Mouse (Mus musculus) stomach, postnatal 0 days (tissue): ENCODE measurements at regions not wholly inside any gene's neighbourhood (a gene's known extent, or its start where the extent isn't known, plus 50 kb on each side); places are given as distances from the start of the nearest gene placed in this dataset.
A peak's percentile ranks its signal among the peaks of the same experiment; 100 is the strongest.

Experiments used
- ATAC-seq: fragments of 200-750 bp; cut with Nextera tagmentation; 2 replicates; pipeline ENCODE4 v1.8.0; 2017; ENCODE audit not compliant: low FRiP score, low TSS enrichment
- DNase-seq: peaks from one replicate; pipeline ENCODE4 v3.0.0-alpha.2; 2016; ENCODE audit warnings: low spot score
- H3K27ac ChIP-seq: fragments of 300-500 bp; sonication (generic); replicated peaks from 2 replicates; pipeline ENCODE4 v1.5.1; 2014; ENCODE audit warnings: mild to moderate bottlenecking, control low read depth
- H3K27me3 ChIP-seq: fragments of 300-500 bp; sonication (generic); 2 replicates; pipeline ENCODE4 v1.6.1; 2014; ENCODE audit warnings: low read length; ENCODE audit not compliant: control insufficient read depth, insufficient read depth
- H3K36me3 ChIP-seq: fragments of 300-500 bp; sonication (generic); 2 replicates; pipeline ENCODE4 v1.6.1; 2014; ENCODE audit warnings: low read length, mixed read lengths; ENCODE audit not compliant: control insufficient read depth, insufficient read depth
- H3K4me1 ChIP-seq: fragments of 300-500 bp; sonication (generic); replicated peaks from 2 replicates; pipeline ENCODE4 v1.6.1; 2014; ENCODE audit warnings: antibody characterized with exemption; ENCODE audit not compliant: control insufficient read depth, insufficient read depth
- H3K4me2 ChIP-seq: fragments of 300-500 bp; sonication (generic); replicated peaks from 2 replicates; pipeline ENCODE4 v1.6.1; 2014; ENCODE audit warnings: low read depth, mild to moderate bottlenecking, control low read depth, moderate library complexity
- H3K4me3 ChIP-seq: fragments of 300-500 bp; sonication (generic); 2 replicates; pipeline ENCODE4 v1.5.1; 2014; ENCODE audit warnings: low read depth, low read length, control low read depth
- H3K9ac ChIP-seq: fragments of 300-500 bp; sonication (generic); 2 replicates; pipeline ENCODE4 v1.6.1; 2014; ENCODE audit warnings: mild to moderate bottlenecking, low read length, control low read depth, mixed read lengths
- H3K9me3 ChIP-seq: fragments of 300-500 bp; sonication (generic); 2 replicates; pipeline ENCODE4 v1.6.1; 2016; ENCODE audit warnings: low read length; ENCODE audit not compliant: control insufficient read depth
- CTCF ChIP-seq: IDR thresholded peaks from 2 replicates; pipeline ENCODE4 v1.5.1; 2016; ENCODE audit warnings: antibody characterized with exemption, low read depth, mild to moderate bottlenecking, moderate library complexity
- EP300 ChIP-seq: optimal IDR thresholded peaks from 2 replicates; pipeline ENCODE3; 2016; ENCODE audit warnings: antibody characterized with exemption
- WGBS: fragments of 180-500 bp; shearing (Covaris S2); extraction: QIAGEN DNeasy Blood & Tissue Kit; methylation state at CpG from one replicate; pipeline ENCODE4 v1.1.7; 2014; 5-methylcytosine and 5-hydroxymethylcytosine counted together

GRCm38 (mm10) chr17:45318211-45319076, 115.1 kb downstream of the Cdc5l start:
- H3K27me3 ChIP-seq = no peaks in the 10 kb centered on the region
- no peak overlapping the region for H3K9ac ChIP-seq
- H3K4me2 ChIP-seq = no peak overlapping the region
- H3K36me3 ChIP-seq = no peaks in the 10 kb centered on the region
- DNase-seq = no peak
- TF ChIP-seq CTCF = no peak
- TF ChIP-seq EP300 = no peak
- no peak overlapping the region for H3K4me3 ChIP-seq
- no peak overlapping the region for H3K27ac ChIP-seq
- H3K9me3 ChIP-seq = peaks cover 6% of the 10 kb centered on the region; the same call in 1 of the 2 replicates
- ATAC-seq = peak; percentile 63; the same call in 1 of the 2 replicates
- no peaks in the 10 kb centered on the region; the same call in 1 of the 2 replicates for H3K4me1 ChIP-seq
- 46% methylated on average over 25 of the region's 25 CpGs for WGBS

GRCm38 (mm10) chr17:45312510-45313266, 120.8 kb downstream of the Cdc5l start:
- H3K4me3 ChIP-seq = no peak overlapping the region
- no peaks in the 10 kb centered on the region for H3K4me1 ChIP-seq
- TF ChIP-seq EP300 = no peak
- no peak for TF ChIP-seq CTCF
- no peak overlapping the region for H3K9ac ChIP-seq
- no peaks in the 10 kb centered on the region for H3K36me3 ChIP-seq
- peak; percentile 49; the same call in 1 of the 2 replicates for ATAC-seq
- H3K27me3 ChIP-seq = no peaks in the 10 kb centered on the region
- peak; percentile 23 for DNase-seq
- WGBS = 36% methylated on average over 5 of the region's 5 CpGs
- H3K27ac ChIP-seq = no peak overlapping the region
- H3K4me2 ChIP-seq = no peak overlapping the region
- H3K9me3 ChIP-seq = peaks cover 6% of the 10 kb centered on the region; the same call in 1 of the 2 replicates

GRCm38 (mm10) chr17:45306506-45306905, 127.0 kb downstream of the Cdc5l start:
- ATAC-seq = no peak
- Histone ChIP-seq H3K4me1 (no peaks in the 10 kb centered on the region), H3K27ac (no peak overlapping the region), H3K27me3 (no peaks in the 10 kb centered on the region), H3K9me3 (no peaks in the 10 kb centered on the region), H3K36me3 (no peaks in the 10 kb centered on the region), H3K9ac (no peak overlapping the region), H3K4me3 (no peak overlapping the region), H3K4me2 (no peak overlapping the region)
- TF ChIP-seq CTCF = no peak
- TF ChIP-seq EP300 = no peak
- DNase-seq = no peak
- WGBS = 50% methylated on average over 7 of the region's 7 CpGs

- Histone ChIP-seq H3K4me2 (no peak overlapping the region), H3K9ac (no peak overlapping the region), H3K27me3 (no peaks in the 10 kb centered on the region), H3K4me1 (no peaks in the 10 kb centered on the region), H3K36me3 (no peaks in the 10 kb centered on the region), H3K4me3 (no peak overlapping the region), H3K9me3 (no peaks in the 10 kb centered on the region), H3K27ac (no peak overlapping the region)
- ATAC-seq (no peak), DNase-seq (no peak)
- 86% methylated on average over 6 of the region's 6 CpGs for WGBS
- TF ChIP-seq CTCF (no peak), EP300 (no peak)
These were observed 130.4 kb downstream of the Cdc5l start for GRCm38 (mm10) chr17:45303183-45303582.

- Histone ChIP-seq H3K27ac (no peak overlapping the region), H3K9ac (no peak overlapping the region), H3K36me3 (no peaks in the 10 kb centered on the region), H3K4me1 (no peaks in the 10 kb centered on the region), H3K4me2 (no peak overlapping the region), H3K9me3 (no peaks in the 10 kb centered on the region), H3K4me3 (no peak overlapping the region), H3K27me3 (no peaks in the 10 kb centered on the region)
- DNase-seq (no peak), ATAC-seq (no peak)
- 37% methylated on average over 3 of the region's 4 CpGs for WGBS
- TF ChIP-seq CTCF = no peak
- TF ChIP-seq EP300 = no peak
These were observed 135.2 kb downstream of the Cdc5l start for GRCm38 (mm10) chr17:45298355-45298754.
